Mouse (Mus musculus) heart, embryonic 15.5 days (tissue): ENCODE results near the gene Zbtb46. TPM values are rescaled to one million over a fixed set of nuclear protein-coding genes. Genes with fewer than 3 reads are reported as not detected.
A peak's percentile ranks its signal among the peaks of the same experiment; 100 is the strongest.

Experiments
- ATAC-seq: fragments of 200-750 bp; cut with Nextera tagmentation; replicated peaks from 2 replicates; pipeline ENCODE4 v1.8.0; 2017; ENCODE audit warnings: low read depth, moderate TSS enrichment; ENCODE audit not compliant: insufficient number of reproducible peaks, insufficient read depth, low FRiP score
- H3K27ac ChIP-seq: fragments of 300-500 bp; sonication (generic); 2 replicates; pipeline ENCODE4 v1.5.1; 2015; ENCODE audit warnings: mild to moderate bottlenecking, inconsistent platforms
- H3K27me3 ChIP-seq: fragments of 300-500 bp; sonication (generic); 2 replicates; pipeline ENCODE4 v1.6.1; 2015; ENCODE audit warnings: inconsistent platforms
- H3K36me3 ChIP-seq: fragments of 300-500 bp; sonication (generic); 2 replicates; pipeline ENCODE4 v1.6.1; 2015; ENCODE audit warnings: mild to moderate bottlenecking, inconsistent platforms
- H3K4me1 ChIP-seq: fragments of 300-500 bp; sonication (generic); replicated peaks from 2 replicates; pipeline ENCODE4 v1.6.1; 2015; ENCODE audit warnings: inconsistent platforms
- H3K4me2 ChIP-seq: fragments of 300-500 bp; sonication (generic); 2 replicates; pipeline ENCODE4 v1.6.1; 2015; ENCODE audit warnings: inconsistent platforms, mild to moderate bottlenecking, moderate library complexity
- H3K4me3 ChIP-seq: fragments of 300-500 bp; sonication (generic); 2 replicates; pipeline ENCODE4 v1.5.1; 2015; ENCODE audit warnings: mild to moderate bottlenecking, inconsistent platforms
- H3K9ac ChIP-seq: fragments of 300-500 bp; sonication (generic); 2 replicates; pipeline ENCODE4 v1.6.1; 2015; ENCODE audit warnings: mild to moderate bottlenecking, inconsistent platforms
- H3K9me3 ChIP-seq: fragments of 300-500 bp; sonication (generic); replicated peaks from 2 replicates; pipeline ENCODE4 v1.6.1; 2016; ENCODE audit warnings: inconsistent platforms
- WGBS: fragments of 180-500 bp; shearing (Covaris S2); methylation state at CpG from one replicate; pipeline ENCODE4 v1.1.7; 2015; ENCODE audit warnings: mixed read lengths; 5-methylcytosine and 5-hydroxymethylcytosine counted together
- polyA plus RNA-seq: library from polyadenylated mRNA; unstranded; fragments of >200 nt; fragmentation: Nextera tagmentation; extraction: Ambion mirVana; gene quantifications from 2 replicates; pipeline ENCODE4 v1.2.1, GENCODE M21; 2015

Zbtb46 gene
- polyA plus RNA-seq, 1 experiment from 2014 or later, result 8.6 TPM

GRCm38 (mm10) chr2:181423834-181424233 is 35.4 kb downstream of the Zbtb46 start:
- H3K36me3 ChIP-seq, result peaks cover 8% of the 10 kb centered on the region; the same call in 1 of the 2 replicates
- H3K27me3 ChIP-seq, result no peaks in the 10 kb centered on the region
- peaks cover 49% of the 10 kb centered on the region for H3K4me1 ChIP-seq
- no peak overlapping the region for H3K9ac ChIP-seq
- no peaks in the 10 kb centered on the region for H3K9me3 ChIP-seq
- 0 out of 2 replicates have a peak, but pooled peaks have one; percentile 29 for ATAC-seq
- peak overlapping the region; percentile 14; the same call in 1 of the 2 replicates for H3K27ac ChIP-seq
- no peak overlapping the region for H3K4me3 ChIP-seq
- WGBS, result 55% methylated on average over 9 of the region's 9 CpGs
- no peak overlapping the region for H3K4me2 ChIP-seq

DNA sequence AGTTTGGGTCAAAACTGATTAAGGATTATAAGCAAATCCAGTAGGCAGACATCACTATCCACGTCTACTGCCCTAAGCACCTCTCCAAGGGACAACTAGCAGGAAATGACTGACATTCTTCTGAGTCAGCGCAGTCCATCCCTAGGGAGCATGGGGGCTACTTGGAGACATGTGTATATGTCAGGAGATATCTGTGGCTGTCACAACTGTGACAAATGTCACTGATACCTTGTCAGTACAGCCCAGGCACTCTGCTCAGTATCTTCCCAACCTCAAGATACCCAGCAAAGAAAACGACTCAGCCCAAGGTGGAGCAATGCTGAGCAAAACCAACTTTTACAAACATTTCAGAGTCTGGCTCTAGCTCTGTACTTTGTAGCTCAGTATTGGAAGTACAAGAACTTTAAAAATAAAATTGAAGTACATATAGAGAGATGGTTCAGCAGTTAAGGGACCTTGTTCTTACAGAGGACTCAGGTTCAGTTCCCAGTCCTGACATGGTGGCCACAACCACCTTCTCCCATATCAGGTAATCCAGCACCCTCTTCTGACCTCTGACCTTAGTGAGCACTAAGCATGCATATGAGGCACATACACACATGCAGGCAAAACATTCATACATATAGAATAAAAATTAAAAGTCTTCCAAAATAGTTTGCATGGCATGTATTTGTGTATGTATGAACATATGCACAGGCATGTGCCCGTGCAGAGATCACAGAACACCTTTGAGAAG is 38.2 kb downstream of the Zbtb46 start:
- no peak for ATAC-seq
- H3K27ac ChIP-seq, result no peak overlapping the region
- 37% methylated on average over 4 of the region's 4 CpGs for WGBS

GRCm38 (mm10) chr2:181420426-181420825 is 38.8 kb downstream of the Zbtb46 start:
- H3K9ac ChIP-seq, result no peak overlapping the region
- H3K27ac ChIP-seq, result no peak overlapping the region
- H3K36me3 ChIP-seq, result peaks cover 8% of the 10 kb centered on the region; the same call in 1 of the 2 replicates
- no peaks in the 10 kb centered on the region for H3K27me3 ChIP-seq
- H3K4me2 ChIP-seq, result no peak overlapping the region
- peaks cover 57% of the 10 kb centered on the region for H3K4me1 ChIP-seq
- no peaks in the 10 kb centered on the region for H3K9me3 ChIP-seq
- ATAC-seq, result no peak
- 34% methylated on average over 4 of the region's 4 CpGs for WGBS
- no peak overlapping the region for H3K4me3 ChIP-seq

More for the DNA sequence above, 38.2 kb downstream of the Zbtb46 start:
- Histone ChIP-seq H3K36me3 (peaks cover 8% of the 10 kb centered on the region; the same call in 1 of the 2 replicates), H3K27me3 (no peaks in the 10 kb centered on the region), H3K9me3 (no peaks in the 10 kb centered on the region), H3K4me2 (no peak overlapping the region), H3K9ac (no peak overlapping the region), H3K4me3 (no peak overlapping the region), H3K4me1 (peaks cover 56% of the 10 kb centered on the region)

GRCm38 (mm10) chr2:181419359-181419758 is 39.9 kb downstream of the Zbtb46 start:
- WGBS, result 32% methylated on average over 7 of the region's 7 CpGs
- no peaks in the 10 kb centered on the region for H3K9me3 ChIP-seq
- no peak for ATAC-seq
- H3K36me3 ChIP-seq, result peaks cover 8% of the 10 kb centered on the region; the same call in 1 of the 2 replicates
- no peak overlapping the region for H3K4me2 ChIP-seq
- H3K4me1 ChIP-seq, result peaks cover 50% of the 10 kb centered on the region
- no peak overlapping the region for H3K4me3 ChIP-seq
- H3K27me3 ChIP-seq, result no peaks in the 10 kb centered on the region
- no peak overlapping the region for H3K27ac ChIP-seq
- H3K9ac ChIP-seq, result no peak overlapping the region

GRCm38 (mm10) chr2:181415945-181416344 is 43.3 kb downstream of the Zbtb46 start:
- Histone ChIP-seq H3K4me3 (no peak overlapping the region), H3K36me3 (no peaks in the 10 kb centered on the region), H3K4me2 (no peak overlapping the region), H3K9ac (no peak overlapping the region), H3K27ac (no peak overlapping the region), H3K27me3 (no peaks in the 10 kb centered on the region), H3K4me1 (peaks cover 30% of the 10 kb centered on the region), H3K9me3 (no peaks in the 10 kb centered on the region)
- WGBS, result 29% methylated on average over 3 of the region's 3 CpGs
- no peak for ATAC-seq

GRCm38 (mm10) chr2:181413141-181413540 is 46.1 kb downstream of the Zbtb46 start:
- 0 out of 2 replicates have a peak, but pooled peaks have one; percentile 53 for ATAC-seq
- H3K9ac ChIP-seq, result no peak overlapping the region
- H3K4me3 ChIP-seq, result no peak overlapping the region
- H3K27ac ChIP-seq, result no peak overlapping the region
- 45% methylated on average over 2 of the region's 2 CpGs for WGBS
- H3K4me1 ChIP-seq, result 0 out of 2 replicates have a peak, but pooled peaks cover 5% of the 10 kb centered on the region
- H3K27me3 ChIP-seq, result no peaks in the 10 kb centered on the region
- no peaks in the 10 kb centered on the region; the same call in 1 of the 2 replicates for H3K36me3 ChIP-seq
- no peak overlapping the region for H3K4me2 ChIP-seq
- H3K9me3 ChIP-seq, result no peaks in the 10 kb centered on the region

DNA sequence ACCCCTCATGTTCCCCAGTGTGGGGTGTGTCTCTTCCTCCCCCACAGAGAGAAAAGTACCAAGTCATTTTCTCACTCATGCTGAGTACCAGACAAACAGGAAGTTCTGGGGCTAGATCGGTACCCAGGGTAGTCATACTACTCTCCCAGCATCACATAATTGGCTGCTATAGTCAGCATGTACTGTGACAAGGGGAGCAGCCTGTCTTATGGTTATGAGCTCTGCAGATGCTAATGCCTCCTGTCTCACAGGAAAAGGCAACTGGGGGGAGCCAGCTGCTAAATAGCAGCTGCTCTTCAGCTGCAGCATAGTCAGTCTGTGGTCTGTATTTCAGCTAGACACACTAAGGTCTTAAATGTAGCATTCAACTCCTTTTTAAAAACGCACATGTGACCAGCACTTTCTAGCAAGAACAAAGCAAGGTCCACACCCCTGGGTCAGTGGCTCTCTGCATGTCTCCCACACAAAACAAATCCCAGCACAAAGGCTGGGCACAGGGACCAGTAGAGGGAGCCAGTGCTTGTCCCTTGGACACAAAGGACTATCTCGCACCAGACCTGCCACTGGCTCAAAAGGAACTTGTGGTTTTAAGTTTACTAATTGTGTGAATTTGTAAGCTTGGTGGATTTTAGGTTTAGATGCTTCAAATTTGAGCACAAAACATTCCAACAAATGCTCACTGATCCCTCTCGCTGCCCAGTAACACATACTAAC is 48.3 kb downstream of the Zbtb46 start:
- H3K9ac ChIP-seq, result no peak overlapping the region
- H3K27me3 ChIP-seq, result no peaks in the 10 kb centered on the region
- H3K4me3 ChIP-seq, result no peak overlapping the region
- 40% methylated on average over 4 of the region's 4 CpGs for WGBS
- ATAC-seq, result 0 out of 2 replicates have a peak, but pooled peaks have one; percentile 62
- H3K4me1 ChIP-seq, result 0 out of 2 replicates have a peak, but pooled peaks cover 2% of the 10 kb centered on the region
- H3K27ac ChIP-seq, result no peak overlapping the region
- no peak overlapping the region for H3K4me2 ChIP-seq
- no peaks in the 10 kb centered on the region for H3K9me3 ChIP-seq
- no peaks in the 10 kb centered on the region; the same call in 1 of the 2 replicates for H3K36me3 ChIP-seq

DNA sequence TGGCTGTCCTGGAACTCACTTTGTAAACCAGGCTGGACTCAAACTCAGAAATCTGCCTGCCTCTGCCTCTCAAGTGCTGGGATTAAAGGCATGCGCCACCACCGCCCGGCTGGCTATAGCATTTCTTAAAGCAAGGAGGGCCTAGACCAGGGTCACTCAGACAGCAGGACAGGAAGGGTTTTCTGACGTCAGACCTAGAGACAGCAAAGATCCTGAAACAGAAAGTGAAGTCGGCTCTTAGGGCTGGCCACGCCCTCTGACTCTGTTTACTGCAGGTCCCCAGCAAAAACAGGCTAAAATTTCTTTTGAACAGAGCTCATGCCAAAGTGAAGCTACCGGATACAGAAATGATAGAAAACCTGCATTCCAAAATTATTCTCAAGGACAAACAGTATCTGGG is 49.6 kb downstream of the Zbtb46 start:
- ATAC-seq, result no peak
- H3K36me3 ChIP-seq, result no peaks in the 10 kb centered on the region; the same call in 1 of the 2 replicates
- no peaks in the 10 kb centered on the region for H3K27me3 ChIP-seq
- no peak overlapping the region for H3K9ac ChIP-seq
- H3K9me3 ChIP-seq, result no peaks in the 10 kb centered on the region
- no peak overlapping the region for H3K4me2 ChIP-seq
- no peak overlapping the region for H3K4me3 ChIP-seq
- no peaks in the 10 kb centered on the region for H3K4me1 ChIP-seq
- 79% methylated on average over 7 of the region's 7 CpGs for WGBS
- H3K27ac ChIP-seq, result no peak overlapping the region

DNA sequence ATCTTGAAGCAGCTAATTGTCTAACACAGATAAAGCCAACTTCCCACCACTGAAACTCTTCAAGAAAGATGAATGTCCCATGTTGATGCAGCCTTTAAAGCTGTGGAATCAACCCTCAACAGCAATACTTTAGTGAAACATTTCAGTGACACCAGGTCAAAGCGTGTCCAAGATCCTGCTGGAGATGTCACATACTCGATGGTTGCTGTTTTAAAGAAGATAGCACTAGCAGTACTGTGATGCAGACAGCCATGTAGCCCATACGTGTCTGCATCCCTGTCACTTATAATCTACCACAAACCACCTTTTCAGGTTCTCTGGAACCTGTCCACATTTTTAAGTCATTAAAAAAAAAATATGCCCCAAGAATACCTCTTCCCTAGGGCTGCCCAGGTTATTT is 55.5 kb downstream of the Zbtb46 start:
- H3K36me3 ChIP-seq, result no peaks in the 10 kb centered on the region
- WGBS, result 81% methylated on average over 3 of the region's 3 CpGs
- H3K27ac ChIP-seq, result no peak overlapping the region
- ATAC-seq, result no peak
- no peak overlapping the region for H3K4me2 ChIP-seq
- H3K27me3 ChIP-seq, result no peaks in the 10 kb centered on the region
- H3K4me1 ChIP-seq, result no peaks in the 10 kb centered on the region
- H3K4me3 ChIP-seq, result no peak overlapping the region
- no peak overlapping the region for H3K9ac ChIP-seq
- no peaks in the 10 kb centered on the region for H3K9me3 ChIP-seq

DNA sequence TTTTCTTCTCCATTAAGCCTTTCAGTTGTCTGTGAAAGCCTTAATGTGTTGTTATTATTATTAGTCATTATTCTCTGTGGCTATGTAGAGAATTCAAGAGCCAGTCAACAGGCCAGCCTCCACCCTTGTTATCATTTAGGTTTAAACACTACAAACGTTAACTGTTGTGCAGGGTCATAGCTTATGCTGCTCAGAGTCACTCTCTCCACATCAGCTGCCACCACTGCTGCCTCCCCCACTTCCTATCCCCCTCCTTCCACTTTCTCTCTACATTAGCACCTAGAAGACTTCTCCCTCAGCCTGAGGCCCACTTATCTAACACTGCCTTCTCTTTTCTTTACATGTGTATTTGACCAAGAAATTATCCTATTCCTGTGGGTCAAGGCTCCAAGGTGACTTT is 57.7 kb downstream of the Zbtb46 start:
- Histone ChIP-seq H3K36me3 (no peaks in the 10 kb centered on the region), H3K9ac (no peak overlapping the region), H3K4me1 (peaks cover 11% of the 10 kb centered on the region), H3K4me3 (no peak overlapping the region), H3K27ac (no peak overlapping the region), H3K4me2 (no peak overlapping the region), H3K9me3 (no peaks in the 10 kb centered on the region), H3K27me3 (no peaks in the 10 kb centered on the region)
- WGBS, result 10% methylated on average over 1 of the region's 1 CpGs
- ATAC-seq, result no peak

DNA sequence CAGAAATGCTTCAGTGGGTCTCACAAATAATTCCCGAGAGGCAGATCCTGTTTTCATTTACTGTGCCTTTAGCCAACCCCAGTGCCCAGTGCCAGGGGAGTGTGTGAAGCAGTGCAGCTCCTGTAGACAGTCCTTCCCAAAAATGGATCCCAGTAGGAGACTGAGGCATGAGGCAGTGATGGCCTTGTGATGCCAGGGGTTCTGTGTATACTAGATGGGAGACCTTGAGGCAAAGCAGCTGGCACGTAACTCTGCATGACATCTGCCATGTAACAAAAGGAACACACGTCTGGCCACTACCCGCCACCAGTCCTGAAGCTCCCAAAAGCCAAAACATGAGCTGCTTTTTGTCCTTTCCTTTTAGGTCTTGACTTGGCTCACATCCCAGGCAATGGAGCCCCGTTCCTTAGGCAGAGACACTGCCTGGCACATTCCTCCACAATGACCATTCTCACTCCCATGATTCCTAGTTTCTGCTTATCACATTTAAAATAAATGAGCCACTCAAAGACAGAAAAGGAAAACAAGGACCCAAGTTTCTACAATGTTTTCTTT is 61.9 kb downstream of the Zbtb46 start:
- Histone ChIP-seq H3K27ac (peak overlapping the region; percentile 89), H3K36me3 (0 out of 2 replicates have a peak, but pooled peaks cover 5% of the 10 kb centered on the region), H3K4me3 (no peak overlapping the region), H3K4me2 (peak overlapping the region; percentile 11; the same call in 1 of the 2 replicates), H3K4me1 (peaks cover 16% of the 10 kb centered on the region), H3K9me3 (no peaks in the 10 kb centered on the region), H3K27me3 (no peaks in the 10 kb centered on the region), H3K9ac (peak overlapping the region; percentile 24; the same call in 1 of the 2 replicates)
- WGBS, result 31% methylated on average over 5 of the region's 5 CpGs
- peak; percentile 71 for ATAC-seq
